33 mouse cellular contexts compared by ENCODE assay signal in the genomic region with DNA sequence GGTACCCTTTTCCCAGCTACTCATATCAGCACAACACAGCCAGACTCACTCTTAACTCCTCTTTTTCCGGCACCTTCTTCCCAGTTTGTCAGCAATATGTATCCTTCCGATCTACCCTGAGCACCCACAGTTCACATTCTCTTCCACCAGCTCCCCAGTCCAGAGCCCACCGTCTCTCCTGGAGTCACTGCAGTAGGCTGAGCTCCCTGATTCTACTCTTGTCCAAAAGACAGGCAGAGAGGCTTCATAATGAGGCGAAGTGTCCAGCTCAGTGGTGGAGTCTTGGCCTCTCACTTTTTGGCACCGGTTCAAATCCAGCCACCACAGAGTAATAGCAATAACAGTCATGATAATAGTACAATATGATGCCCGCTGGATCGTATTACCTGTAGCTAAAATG.
"Had no signal": no experiment of that assay in that cellular context is flagged by ENCODE, and none has a peak within 500 bp of the region (broad histone marks: within the 10 kb centered on the region; RNA-seq: fewer than 3 reads in every experiment).

No protein-coding gene starts in this region.

- H3K4me1 ChIP-seq: heart, embryonic 12.5 days; heart, embryonic 13.5 days; heart, embryonic 15.5 days; hindbrain, embryonic 10.5 days; hindbrain, embryonic 12.5 days; hindbrain, embryonic 13.5 days; hindbrain, embryonic 15.5 days; intestine, embryonic 15.5 days had no signal

- H3K27ac ChIP-seq: heart, embryonic 13.5 days; heart, embryonic 15.5 days; hindbrain, embryonic 10.5 days; hindbrain, embryonic 12.5 days; hindbrain, embryonic 13.5 days; hindbrain, embryonic 14.5 days; hindbrain, embryonic 15.5 days; hindbrain, postnatal 0 days; intestine, embryonic 15.5 days; kidney, embryonic 15.5 days; kidney, postnatal 0 days; layer of hippocampus, adult 2 months; left cerebral cortex, adult 2 months had no signal

- H3K4me3 ChIP-seq: heart, embryonic 12.5 days; heart, embryonic 13.5 days; heart, embryonic 15.5 days; hindbrain, embryonic 10.5 days; hindbrain, embryonic 12.5 days; hindbrain, embryonic 13.5 days; hindbrain, embryonic 15.5 days; intestine, embryonic 15.5 days; kidney, embryonic 15.5 days; layer of hippocampus, adult 2 months; left cerebral cortex, adult 2 months had no signal

- H3K9ac ChIP-seq: heart, embryonic 12.5 days; heart, embryonic 13.5 days; heart, embryonic 15.5 days; hindbrain, embryonic 12.5 days; hindbrain, embryonic 13.5 days; hindbrain, embryonic 14.5 days; hindbrain, embryonic 15.5 days; intestine, embryonic 15.5 days; kidney, embryonic 15.5 days had no signal

- H3K36me3 ChIP-seq: heart, embryonic 12.5 days; heart, embryonic 13.5 days; heart, embryonic 15.5 days; hindbrain, embryonic 10.5 days; hindbrain, embryonic 12.5 days; hindbrain, embryonic 13.5 days; hindbrain, embryonic 15.5 days; intestine, embryonic 15.5 days; kidney, embryonic 15.5 days had no signal

- H3K27me3 ChIP-seq: heart, embryonic 15.5 days; hindbrain, embryonic 12.5 days; hindbrain, embryonic 13.5 days; hindbrain, embryonic 15.5 days; intestine, embryonic 15.5 days; kidney, embryonic 15.5 days had no signal

- ATAC-seq: hindbrain, embryonic 16.5 days; inflammation-experienced regulatory T-cells, adult 6 months; intestine, embryonic 15.5 days; intestine, embryonic 16.5 days; intestine, postnatal 0 days had no signal

- H3K9me3 ChIP-seq: heart, embryonic 12.5 days; heart, embryonic 13.5 days; heart, embryonic 15.5 days; hindbrain, embryonic 10.5 days; hindbrain, embryonic 12.5 days; hindbrain, embryonic 13.5 days; hindbrain, embryonic 15.5 days; intestine, embryonic 15.5 days; kidney, embryonic 15.5 days had no signal

- DNase-seq: heart, postnatal 10 days; heart, postnatal 36 days; heart, postnatal 4 days; kidney, adult 11 months; kidney, adult 18-20 months; kidney, adult 2 months; kidney, adult 8-10 months; kidney, adult 9 months; kidney, postnatal 10 days; kidney, postnatal 14 days; kidney, postnatal 25 days; kidney, postnatal 36 days; kidney, postnatal 4 days; layer of hippocampus, adult 9-11 months; layer of hippocampus, postnatal 36 days had no signal

- H3K4me2 ChIP-seq: heart, embryonic 12.5 days; heart, embryonic 13.5 days; heart, embryonic 15.5 days; hindbrain, embryonic 12.5 days; hindbrain, embryonic 13.5 days; hindbrain, embryonic 14.5 days; hindbrain, embryonic 15.5 days; intestine, embryonic 15.5 days; kidney, embryonic 15.5 days had no signal
